Mouse (Mus musculus): ENCODE measurements around the gene Mtcl1. TPM values are rescaled to one million over a fixed set of nuclear protein-coding genes. Genes with fewer than 3 reads are reported as not detected.

Mtcl1 gene
- polyA plus RNA-seq, 2 experiments, result 0.08 TPM; not detected in 1

- Histone ChIP-seq H3K27ac (no peak overlapping the region), H3K9me3 (ENCODE audit: control insufficient read depth, low read length) (no peaks in the 10 kb centered on the region), H3K36me3 (replicated peaks; ENCODE audit: control insufficient read depth, insufficient read depth, low read depth) (no peaks in the 10 kb centered on the region), H3K27me3 (ENCODE audit: control insufficient read depth, insufficient read depth, low read length) (no peaks in the 10 kb centered on the region; the same call in 1 of the 2 replicates), H3K4me2 (ENCODE audit: low read depth) (no peak overlapping the region), H3K4me3 (ENCODE audit: insufficient read depth in 1 of 2, low read depth in 2 of 2, low read length in 2 of 2) (no peak overlapping the region), H3K9ac (replicated peaks) (no peak overlapping the region), H3K4me1 (replicated peaks; ENCODE audit: control insufficient read depth in 2 of 2, insufficient read depth in 2 of 2, low read length in 1 of 2) (no peaks in the 10 kb centered on the region)
- no peak for ATAC-seq (ENCODE audit: insufficient read depth)
- WGBS (ENCODE audit: insufficient replicate concordance), result 49% methylated on average over 9 of the region's 9 CpGs
- no peak for TF ChIP-seq CTCF (IDR thresholded peaks at IDR 0.05; ENCODE audit: low read depth)
- no peak for TF ChIP-seq EP300 (IDR thresholded peaks at IDR 0.05; ENCODE audit: low read depth)
- no peak for DNase-seq (ENCODE audit: low read depth in 3 of 3, low spot score in 3 of 3)
Measured at GRCm38 (mm10) chr17:66409070-66409605, 40.4 kb downstream of the Mtcl1 start.

- 64% methylated on average over 5 of the region's 5 CpGs for WGBS (ENCODE audit: insufficient replicate concordance)
- Histone ChIP-seq H3K4me1 (replicated peaks; ENCODE audit: control insufficient read depth in 2 of 2, insufficient read depth in 2 of 2, low read length in 1 of 2) (no peaks in the 10 kb centered on the region), H3K9ac (replicated peaks) (no peak overlapping the region), H3K27ac (no peak overlapping the region), H3K27me3 (ENCODE audit: control insufficient read depth, insufficient read depth, low read length) (no peaks in the 10 kb centered on the region; the same call in 1 of the 2 replicates), H3K36me3 (replicated peaks; ENCODE audit: control insufficient read depth, insufficient read depth, low read depth) (no peaks in the 10 kb centered on the region), H3K4me3 (ENCODE audit: insufficient read depth in 1 of 2, low read depth in 2 of 2, low read length in 2 of 2) (no peak overlapping the region), H3K9me3 (ENCODE audit: control insufficient read depth, low read length) (no peaks in the 10 kb centered on the region), H3K4me2 (ENCODE audit: low read depth) (no peak overlapping the region)
- DNase-seq (ENCODE audit: low read depth in 3 of 3, low spot score in 3 of 3) (no peak), ATAC-seq (ENCODE audit: insufficient read depth) (no peak)
- TF ChIP-seq EP300 (IDR thresholded peaks at IDR 0.05; ENCODE audit: low read depth), result no peak
- TF ChIP-seq CTCF (IDR thresholded peaks at IDR 0.05; ENCODE audit: low read depth), result no peak
Measured at GRCm38 (mm10) chr17:66408400-66408799, 41.1 kb downstream of the Mtcl1 start.

DNA sequence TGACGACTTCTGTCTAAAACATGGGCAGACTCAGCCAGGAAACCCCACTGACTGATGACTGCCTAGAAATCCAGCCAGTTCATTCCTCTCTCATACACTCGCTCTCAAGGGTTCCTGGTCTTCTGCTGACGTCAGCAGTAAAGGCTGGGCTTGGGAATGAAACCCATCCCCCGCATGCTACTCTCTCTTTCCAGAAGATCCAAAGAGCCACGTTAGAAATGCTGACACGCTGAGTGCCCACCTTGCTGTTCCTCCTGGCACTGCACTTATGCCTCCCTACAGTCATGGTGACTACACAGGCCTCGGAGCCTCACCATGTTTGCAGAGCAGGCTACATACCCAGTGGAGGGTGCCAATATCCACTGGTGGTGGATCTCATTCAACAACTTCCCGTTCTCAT lies 41.7 kb downstream of the Mtcl1 start:
- no peak for ATAC-seq (ENCODE audit: insufficient read depth)
- TF ChIP-seq CTCF (IDR thresholded peaks at IDR 0.05; ENCODE audit: low read depth), result no peak
- no peak for TF ChIP-seq EP300 (IDR thresholded peaks at IDR 0.05; ENCODE audit: low read depth)
- Histone ChIP-seq H3K4me2 (ENCODE audit: low read depth) (no peak overlapping the region), H3K27me3 (ENCODE audit: control insufficient read depth, insufficient read depth, low read length) (no peaks in the 10 kb centered on the region; the same call in 1 of the 2 replicates), H3K4me1 (replicated peaks; ENCODE audit: control insufficient read depth in 2 of 2, insufficient read depth in 2 of 2, low read length in 1 of 2) (no peaks in the 10 kb centered on the region), H3K9ac (replicated peaks) (no peak overlapping the region), H3K4me3 (ENCODE audit: insufficient read depth in 1 of 2, low read depth in 2 of 2, low read length in 2 of 2) (no peak overlapping the region), H3K27ac (no peak overlapping the region), H3K36me3 (replicated peaks; ENCODE audit: control insufficient read depth, insufficient read depth, low read depth) (no peaks in the 10 kb centered on the region), H3K9me3 (ENCODE audit: control insufficient read depth, low read length) (no peaks in the 10 kb centered on the region)
- no peak for DNase-seq (ENCODE audit: low read depth in 3 of 3, low spot score in 3 of 3)
- 52% methylated on average over 8 of the region's 8 CpGs for WGBS (ENCODE audit: insufficient replicate concordance)

- Histone ChIP-seq H3K36me3 (replicated peaks; ENCODE audit: control insufficient read depth, insufficient read depth, low read depth) (no peaks in the 10 kb centered on the region), H3K4me2 (ENCODE audit: low read depth) (no peak overlapping the region)
- no peak for ATAC-seq (ENCODE audit: insufficient read depth)
Measured at GRCm38 (mm10) chr17:66405601-66406000, 43.9 kb downstream of the Mtcl1 start.

GRCm38 (mm10) chr17:66404883-66405590 lies 44.5 kb downstream of the Mtcl1 start:
- ATAC-seq (ENCODE audit: insufficient read depth) (no peak), DNase-seq (ENCODE audit: low read depth in 3 of 3, low spot score in 3 of 3) (no peak)
- Histone ChIP-seq H3K27me3 (ENCODE audit: control insufficient read depth, insufficient read depth, low read length) (no peaks in the 10 kb centered on the region; the same call in 1 of the 2 replicates), H3K9me3 (ENCODE audit: control insufficient read depth, low read length) (no peaks in the 10 kb centered on the region), H3K4me2 (ENCODE audit: low read depth) (no peak overlapping the region), H3K4me1 (replicated peaks; ENCODE audit: control insufficient read depth in 2 of 2, insufficient read depth in 2 of 2, low read length in 1 of 2) (no peaks in the 10 kb centered on the region), H3K9ac (replicated peaks) (no peak overlapping the region), H3K4me3 (ENCODE audit: insufficient read depth in 1 of 2, low read depth in 2 of 2, low read length in 2 of 2) (no peak overlapping the region), H3K36me3 (replicated peaks; ENCODE audit: control insufficient read depth, insufficient read depth, low read depth) (no peaks in the 10 kb centered on the region), H3K27ac (no peak overlapping the region)
- 25% methylated on average over 10 of the region's 10 CpGs for WGBS (ENCODE audit: insufficient replicate concordance)
- no peak for TF ChIP-seq CTCF (IDR thresholded peaks at IDR 0.05; ENCODE audit: low read depth)
- no peak for TF ChIP-seq EP300 (IDR thresholded peaks at IDR 0.05; ENCODE audit: low read depth)

More at GRCm38 (mm10) chr17:66405601-66406000, 43.9 kb downstream of the Mtcl1 start:
- Histone ChIP-seq H3K9ac (replicated peaks) (no peak overlapping the region), H3K27me3 (ENCODE audit: control insufficient read depth, insufficient read depth, low read length) (no peaks in the 10 kb centered on the region; the same call in 1 of the 2 replicates), H3K27ac (no peak overlapping the region), H3K4me3 (ENCODE audit: insufficient read depth in 1 of 2, low read depth in 2 of 2, low read length in 2 of 2) (no peak overlapping the region), H3K9me3 (ENCODE audit: control insufficient read depth, low read length) (no peaks in the 10 kb centered on the region), H3K4me1 (replicated peaks; ENCODE audit: control insufficient read depth in 2 of 2, insufficient read depth in 2 of 2, low read length in 1 of 2) (no peaks in the 10 kb centered on the region)
- TF ChIP-seq CTCF (IDR thresholded peaks at IDR 0.05; ENCODE audit: low read depth) (no peak), EP300 (IDR thresholded peaks at IDR 0.05; ENCODE audit: low read depth) (no peak)
- no peak for DNase-seq (ENCODE audit: low read depth in 3 of 3, low spot score in 3 of 3)
- 21% methylated on average over 7 of the region's 7 CpGs for WGBS (ENCODE audit: insufficient replicate concordance)

Data from liver, embryonic 14.5 days (tissue).